ENCODE assay signal across 9 mouse cellular contexts in the genomic region with DNA sequence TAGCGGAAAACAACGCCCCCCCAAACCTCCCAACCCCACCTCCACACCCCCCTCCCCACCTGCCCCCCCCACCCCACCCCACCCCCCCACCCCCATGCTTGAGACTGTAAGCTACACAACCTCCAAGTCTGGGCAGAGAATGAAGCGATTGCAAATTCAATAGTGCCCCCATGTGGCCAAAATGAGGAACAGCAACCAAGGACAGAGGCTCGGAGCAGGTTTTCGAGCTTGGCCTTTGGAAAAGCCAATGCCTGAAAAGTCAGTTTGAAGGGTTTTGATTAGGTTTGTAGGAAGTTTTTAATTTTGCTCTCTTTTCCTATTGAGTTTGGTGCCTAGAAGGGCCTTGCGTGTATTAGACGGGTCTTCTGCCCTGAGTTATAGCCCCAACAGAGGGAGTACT. TPM values are rescaled to one million over a fixed set of nuclear protein-coding genes. Genes with fewer than 3 reads are reported as not detected.
A peak's percentile ranks its signal among the peaks of the same experiment; 100 is the strongest.
DNase-seq lines count a peak whose midpoint lies in the region; ATAC-seq and TF ChIP-seq lines count a peak whose summit lies in the region.
"Had no signal": no experiment of that assay in that cellular context is flagged by ENCODE, and none has a peak within 500 bp of the region (broad histone marks: within the 10 kb centered on the region; RNA-seq: fewer than 3 reads in every experiment).

No protein-coding gene starts in this region.

- H3K9ac ChIP-seq in hindbrain, embryonic 13.5 days: no peak overlapping the region
- H3K9ac ChIP-seq in intestine, embryonic 15.5 days: no peak overlapping the region
- H3K9ac ChIP-seq: liver, embryonic 15.5 days had no signal

- H3K36me3 ChIP-seq in hindbrain, embryonic 10.5 days: no peaks in the 10 kb centered on the region
- H3K36me3 ChIP-seq in hindbrain, embryonic 13.5 days: no peaks in the 10 kb centered on the region
- H3K36me3 ChIP-seq in intestine, embryonic 15.5 days: no peaks in the 10 kb centered on the region
- no peaks in the 10 kb centered on the region for H3K36me3 ChIP-seq in thymus, adult 2 months (ENCODE audit: control insufficient read depth, insufficient read depth, low read length)
- H3K36me3 ChIP-seq: liver, embryonic 15.5 days had no signal

- H3K4me2 ChIP-seq in hindbrain, embryonic 13.5 days: no peak overlapping the region
- H3K4me2 ChIP-seq in intestine, embryonic 15.5 days (replicated peaks): no peak overlapping the region
- H3K4me2 ChIP-seq: liver, embryonic 15.5 days had no signal

- peaks cover 7% of the 10 kb centered on the region; the same call in 1 of the 2 replicates for H3K4me1 ChIP-seq in hindbrain, embryonic 10.5 days (replicated peaks)
- H3K4me1 ChIP-seq in hindbrain, embryonic 13.5 days (replicated peaks): peaks cover 7% of the 10 kb centered on the region; the same call in 1 of the 2 replicates
- no peaks in the 10 kb centered on the region for H3K4me1 ChIP-seq in cortical plate, adult 2 months (ENCODE audit: control insufficient read depth, insufficient read depth, low read length)
- H3K4me1 ChIP-seq in intestine, embryonic 15.5 days (replicated peaks): 0 out of 2 replicates have a peak, but pooled peaks cover 4% of the 10 kb centered on the region
- peaks cover 4% of the 10 kb centered on the region for H3K4me1 ChIP-seq in lung, adult 2 months (ENCODE audit: control insufficient read depth, insufficient read depth, low read length)
- peaks cover 7% of the 10 kb centered on the region for H3K4me1 ChIP-seq in thymus, adult 2 months (replicated peaks; ENCODE audit: control insufficient read depth, insufficient read depth, low read length)

- H3K4me3 ChIP-seq in hindbrain, embryonic 10.5 days: no peak overlapping the region
- no peak overlapping the region for H3K4me3 ChIP-seq in hindbrain, embryonic 13.5 days
- H3K4me3 ChIP-seq in cortical plate, adult 2 months (ENCODE audit: insufficient read depth, low read length): no peak overlapping the region
- H3K4me3 ChIP-seq in intestine, embryonic 15.5 days (replicated peaks): no peak overlapping the region
- H3K4me3 ChIP-seq in lung, adult 2 months (replicated peaks; ENCODE audit: extremely low read depth, low read depth, low read length): no peak overlapping the region
- H3K4me3 ChIP-seq in thymus, adult 2 months (ENCODE audit: control insufficient read depth, insufficient read depth, low read length): no peak overlapping the region
- H3K4me3 ChIP-seq: liver, embryonic 15.5 days had no signal

- 10% methylated on average over 7 of the region's 7 CpGs for WGBS in hindbrain, embryonic 10.5 days
- 12% methylated on average over 7 of the region's 7 CpGs for WGBS in hindbrain, embryonic 13.5 days
- WGBS in intestine, embryonic 15.5 days: 20% methylated on average over 7 of the region's 7 CpGs
- 10% methylated on average over 7 of the region's 7 CpGs for WGBS in lung, adult 2 months
- WGBS in thymus, adult 2 months: 12% methylated on average over 7 of the region's 7 CpGs

- H3K27ac ChIP-seq in hindbrain, embryonic 10.5 days: no peak overlapping the region
- no peak overlapping the region for H3K27ac ChIP-seq in hindbrain, embryonic 13.5 days
- no peak overlapping the region for H3K27ac ChIP-seq in cortical plate, adult 2 months (ENCODE audit: insufficient read depth, low read length)
- no peak overlapping the region for H3K27ac ChIP-seq in intestine, embryonic 15.5 days
- no peak overlapping the region for H3K27ac ChIP-seq in thymus, adult 2 months (ENCODE audit: control insufficient read depth, insufficient read depth, low read length)
- H3K27ac ChIP-seq: liver, embryonic 15.5 days had no signal

- H3K9me3 ChIP-seq in hindbrain, embryonic 10.5 days: 0 out of 2 replicates have a peak, but pooled peaks cover under 1% of the 10 kb centered on the region
- no peaks in the 10 kb centered on the region for H3K9me3 ChIP-seq in hindbrain, embryonic 13.5 days
- no peaks in the 10 kb centered on the region for H3K9me3 ChIP-seq in intestine, embryonic 15.5 days
- H3K9me3 ChIP-seq: liver, embryonic 15.5 days had no signal

- no peak for ATAC-seq in hindbrain, embryonic 13.5 days (ENCODE audit: low FRiP score)
- peak; percentile 58 for ATAC-seq in activated CD4-positive, CD25-positive, alpha-beta regulatory T cell, adult 4 months
- ATAC-seq in intestine, embryonic 15.5 days: peak; percentile 4; the same call in 1 of the 2 replicates

- TF ChIP-seq CTCF in cortical plate, adult 2 months (IDR thresholded peaks at IDR 0.05; ENCODE audit: extremely low read depth, insufficient read depth, low read length): peak; percentile 70
- TF ChIP-seq CTCF in lung, adult 2 months (IDR thresholded peaks at IDR 0.05; ENCODE audit: insufficient read depth, low read length): peak; percentile 69
- no peak for TF ChIP-seq CTCF in thymus, adult 2 months (IDR thresholded peaks at IDR 0.05; ENCODE audit: borderline replicate concordance, control insufficient read depth, extremely low read depth, insufficient read depth, low read length, poor library complexity)

- peak; percentile 59 for DNase-seq in hindbrain, embryonic 10.5 days (ENCODE audit: low spot score)
- DNase-seq in B cell, adult 2 months: peak; percentile 60 to 68
- DNase-seq in lung, adult 2 months: peak; percentile 15
- peak; percentile 34 for DNase-seq in thymus, adult 2 months

- no peaks in the 10 kb centered on the region; the same call in 1 of the 2 replicates for H3K27me3 ChIP-seq in hindbrain, embryonic 10.5 days (ENCODE audit: insufficient read depth, poor library complexity, severe bottlenecking)
- H3K27me3 ChIP-seq in hindbrain, embryonic 13.5 days: 0 out of 2 replicates have a peak, but pooled peaks cover 3% of the 10 kb centered on the region
- no peaks in the 10 kb centered on the region for H3K27me3 ChIP-seq in intestine, embryonic 15.5 days (replicated peaks)
- no peaks in the 10 kb centered on the region for H3K27me3 ChIP-seq in thymus, adult 2 months (ENCODE audit: control insufficient read depth, insufficient read depth, low read length)
- H3K27me3 ChIP-seq: liver, embryonic 15.5 days had no signal

- TF ChIP-seq POLR2A in cortical plate, adult 2 months (IDR thresholded peaks at IDR 0.05; ENCODE audit: extremely low read depth, insufficient read depth, low read length): no peak
- TF ChIP-seq POLR2A in lung, adult 2 months (IDR thresholded peaks at IDR 0.05; ENCODE audit: borderline replicate concordance, extremely low read depth, low read depth, low read length): no peak
- no peak for TF ChIP-seq POLR2A in thymus, adult 2 months (IDR thresholded peaks at IDR 0.05; ENCODE audit: control insufficient read depth, extremely low read depth, insufficient read depth, low read length, poor library complexity)

RNA-seq across cellular contexts. Expression of gene Lrp3, which starts 49.4 kb away (rescaled TPM):
- 13.1 and 13.7 TPM in 2 replicates for polyA plus RNA-seq in hindbrain, embryonic 10.5 days (2016; fragmentation: Nextera tagmentation; extraction: Ambion mirVana)
- polyA plus RNA-seq in hindbrain, embryonic 13.5 days (2015; fragmentation: Nextera tagmentation; extraction: Ambion mirVana): 26.0 and 27.2 TPM in 2 replicates
- polyA plus RNA-seq in activated CD4-positive, CD25-positive, alpha-beta regulatory T cell, adult 4 months (2017; shearing (Covaris generic)): under 1 TPM in 1 of 2 experiments, not detected in 1; 0.85 TPM
- polyA plus RNA-seq in cortical plate, adult 2 months (2012; rRNA removed): 56.7 and 57.3 TPM in 2 replicates
- polyA plus RNA-seq in intestine, embryonic 15.5 days (2015; fragmentation: Nextera tagmentation; extraction: Ambion mirVana): 4.0 and 5.1 TPM in 2 replicates
- polyA plus RNA-seq in lung, adult 2 months (2012; rRNA removed): 10.1 and 12.3 TPM in 2 replicates
- 2.4 TPM in 2 replicates for polyA plus RNA-seq in thymus, adult 2 months (2012; rRNA removed)

RNA-seq across cellular contexts. Expression of gene Gpatch1, which starts 53.5 kb away (rescaled TPM):
- polyA plus RNA-seq in hindbrain, embryonic 10.5 days (2016; fragmentation: Nextera tagmentation; extraction: Ambion mirVana): 15.3 and 16.5 TPM in 2 replicates
- 20.7 and 21.4 TPM in 2 replicates for polyA plus RNA-seq in hindbrain, embryonic 13.5 days (2015; fragmentation: Nextera tagmentation; extraction: Ambion mirVana)
- polyA plus RNA-seq in activated CD4-positive, CD25-positive, alpha-beta regulatory T cell, adult 4 months (2017; shearing (Covaris generic)): 10 to 100 TPM; 20.9 to 25.5 TPM
- 21.7 and 24.1 TPM in 2 replicates for polyA plus RNA-seq in cortical plate, adult 2 months (2012; rRNA removed)
- polyA plus RNA-seq in intestine, embryonic 15.5 days (2015; fragmentation: Nextera tagmentation; extraction: Ambion mirVana): 14.8 and 14.9 TPM in 2 replicates
- 4.9 and 5.7 TPM in 2 replicates for polyA plus RNA-seq in lung, adult 2 months (2012; rRNA removed)
- 5.8 and 6.0 TPM in 2 replicates for polyA plus RNA-seq in thymus, adult 2 months (2012; rRNA removed)
